In the genomic region with DNA sequence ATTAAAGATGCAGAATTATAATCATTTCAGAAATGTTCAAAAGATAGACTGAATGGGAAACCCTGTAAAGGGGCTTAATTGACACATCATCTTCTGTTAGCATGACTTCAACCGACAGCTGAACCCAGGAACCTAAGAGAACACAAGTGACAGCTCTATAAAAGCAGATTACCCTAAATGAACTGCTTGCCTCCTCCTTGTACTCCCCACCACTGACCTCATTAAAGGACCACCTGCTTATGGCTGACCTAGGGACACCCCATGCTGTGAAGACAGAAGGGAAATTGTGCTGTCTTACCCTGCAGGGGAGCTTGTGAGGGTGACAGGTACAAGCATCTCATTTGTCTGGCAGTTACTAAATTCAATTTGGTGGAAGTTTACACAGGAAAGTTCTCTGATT, we compare ENCODE assay signal across 28 mouse cellular contexts.
DNase-seq lines count a peak whose midpoint lies in the region; ATAC-seq and TF ChIP-seq lines count a peak whose summit lies in the region.
"Had no signal": no experiment of that assay in that cellular context is flagged by ENCODE, and none has a peak within 500 bp of the region (broad histone marks: within the 10 kb centered on the region; RNA-seq: fewer than 3 reads in every experiment).

No protein-coding gene starts in this region.

- DNase-seq in embryonic facial prominence, embryonic 10.5 days (ENCODE audit: low spot score) = no peak
- no peak for DNase-seq in kidney, adult 8-10 months
- no peak for DNase-seq in thymus, adult 2 months
- DNase-seq: adrenal gland, postnatal 14 days; cerebellum, adult 11-12 months; gastrocnemius, adult 2 months; heart, adult 2 months; heart, postnatal 10 days; layer of hippocampus, postnatal 36 days; liver; lung, adult 2 months; lung, postnatal 10 days; right cerebral cortex, postnatal 4 days; thymus, adult 18-20 months; thymus, postnatal 4 days had no signal

- H3K9me3 ChIP-seq in embryonic facial prominence, embryonic 12.5 days = no peaks in the 10 kb centered on the region
- H3K9me3 ChIP-seq in embryonic facial prominence, embryonic 10.5 days = no peaks in the 10 kb centered on the region
- H3K9me3 ChIP-seq in kidney, embryonic 15.5 days (replicated peaks) = no peaks in the 10 kb centered on the region
- no peaks in the 10 kb centered on the region for H3K9me3 ChIP-seq in midbrain, embryonic 13.5 days
- no peaks in the 10 kb centered on the region for H3K9me3 ChIP-seq in midbrain, embryonic 15.5 days
- H3K9me3 ChIP-seq: G1E; heart, embryonic 13.5 days had no signal

- H3K9ac ChIP-seq in embryonic facial prominence, embryonic 12.5 days = no peak overlapping the region
- H3K9ac ChIP-seq in kidney, embryonic 15.5 days = no peak overlapping the region
- H3K9ac ChIP-seq in midbrain, embryonic 13.5 days (replicated peaks) = no peak overlapping the region
- no peak overlapping the region for H3K9ac ChIP-seq in midbrain, embryonic 15.5 days
- H3K9ac ChIP-seq: heart, embryonic 13.5 days; liver, embryonic 14.5 days had no signal

- no peaks in the 10 kb centered on the region for H3K4me1 ChIP-seq in embryonic facial prominence, embryonic 12.5 days
- H3K4me1 ChIP-seq in embryonic facial prominence, embryonic 10.5 days = no peaks in the 10 kb centered on the region
- H3K4me1 ChIP-seq in kidney, embryonic 15.5 days = no peaks in the 10 kb centered on the region
- H3K4me1 ChIP-seq in midbrain, embryonic 13.5 days (replicated peaks) = no peaks in the 10 kb centered on the region
- no peaks in the 10 kb centered on the region for H3K4me1 ChIP-seq in midbrain, embryonic 15.5 days
- H3K4me1 ChIP-seq in thymus, adult 2 months (replicated peaks; ENCODE audit: control insufficient read depth, insufficient read depth, low read length) = no peaks in the 10 kb centered on the region
- H3K4me1 ChIP-seq: heart, embryonic 13.5 days had no signal

- H3K4me2 ChIP-seq in embryonic facial prominence, embryonic 12.5 days (replicated peaks) = no peak overlapping the region
- no peak overlapping the region for H3K4me2 ChIP-seq in kidney, embryonic 15.5 days
- H3K4me2 ChIP-seq in midbrain, embryonic 13.5 days (replicated peaks) = no peak overlapping the region
- H3K4me2 ChIP-seq in midbrain, embryonic 15.5 days = no peak overlapping the region
- H3K4me2 ChIP-seq: heart, embryonic 13.5 days had no signal

- no peak for TF ChIP-seq CTCF in thymus, adult 2 months (IDR thresholded peaks at IDR 0.05; ENCODE audit: borderline replicate concordance, control insufficient read depth, extremely low read depth, insufficient read depth, low read length, poor library complexity)

- H3K27me3 ChIP-seq in embryonic facial prominence, embryonic 12.5 days = no peaks in the 10 kb centered on the region
- H3K27me3 ChIP-seq in embryonic facial prominence, embryonic 10.5 days (replicated peaks; ENCODE audit: low read depth, poor library complexity, severe bottlenecking) = no peaks in the 10 kb centered on the region
- no peaks in the 10 kb centered on the region for H3K27me3 ChIP-seq in kidney, embryonic 15.5 days
- H3K27me3 ChIP-seq in midbrain, embryonic 13.5 days = no peaks in the 10 kb centered on the region
- no peaks in the 10 kb centered on the region for H3K27me3 ChIP-seq in midbrain, embryonic 15.5 days (replicated peaks)
- no peaks in the 10 kb centered on the region for H3K27me3 ChIP-seq in thymus, adult 2 months (ENCODE audit: control insufficient read depth, insufficient read depth, low read length)
- H3K27me3 ChIP-seq: heart, embryonic 13.5 days; Patski had no signal

- no peak overlapping the region for H3K27ac ChIP-seq in embryonic facial prominence, embryonic 12.5 days
- H3K27ac ChIP-seq in embryonic facial prominence, embryonic 10.5 days (replicated peaks) = no peak overlapping the region
- no peak overlapping the region for H3K27ac ChIP-seq in kidney, embryonic 15.5 days
- no peak overlapping the region for H3K27ac ChIP-seq in midbrain, embryonic 13.5 days
- no peak overlapping the region for H3K27ac ChIP-seq in midbrain, embryonic 15.5 days
- no peak overlapping the region for H3K27ac ChIP-seq in thymus, adult 2 months (ENCODE audit: control insufficient read depth, insufficient read depth, low read length)
- H3K27ac ChIP-seq: gastrocnemius, adult 2 months; heart, adult 2 months; heart, embryonic 13.5 days; kidney, postnatal 0 days; liver, embryonic 14.5 days; macrophage; stomach, postnatal 0 days had no signal

- no peak overlapping the region for H3K4me3 ChIP-seq in embryonic facial prominence, embryonic 12.5 days
- H3K4me3 ChIP-seq in embryonic facial prominence, embryonic 10.5 days = no peak overlapping the region
- no peak overlapping the region for H3K4me3 ChIP-seq in kidney, embryonic 15.5 days (replicated peaks)
- H3K4me3 ChIP-seq in midbrain, embryonic 13.5 days (replicated peaks) = no peak overlapping the region
- no peak overlapping the region for H3K4me3 ChIP-seq in midbrain, embryonic 15.5 days
- H3K4me3 ChIP-seq in thymus, adult 2 months (ENCODE audit: control insufficient read depth, insufficient read depth, low read length) = no peak overlapping the region
- H3K4me3 ChIP-seq: gastrocnemius, adult 2 months; heart, adult 2 months; heart, embryonic 13.5 days had no signal

- WGBS in embryonic facial prominence, embryonic 12.5 days = 85% methylated on average over 1 of the region's 1 CpGs
- 70% methylated on average over 1 of the region's 1 CpGs for WGBS in embryonic facial prominence, embryonic 10.5 days
- 42% methylated on average over 1 of the region's 1 CpGs for WGBS in kidney, embryonic 15.5 days
- WGBS in midbrain, embryonic 13.5 days = 44% methylated on average over 1 of the region's 1 CpGs
- 30% methylated on average over 1 of the region's 1 CpGs for WGBS in midbrain, embryonic 15.5 days
- 93% methylated on average over 1 of the region's 1 CpGs for WGBS in thymus, adult 2 months

- H3K36me3 ChIP-seq in embryonic facial prominence, embryonic 12.5 days = no peaks in the 10 kb centered on the region
- H3K36me3 ChIP-seq in embryonic facial prominence, embryonic 10.5 days (replicated peaks) = no peaks in the 10 kb centered on the region
- no peaks in the 10 kb centered on the region for H3K36me3 ChIP-seq in kidney, embryonic 15.5 days
- H3K36me3 ChIP-seq in midbrain, embryonic 13.5 days = no peaks in the 10 kb centered on the region
- H3K36me3 ChIP-seq in midbrain, embryonic 15.5 days (replicated peaks) = no peaks in the 10 kb centered on the region
- no peaks in the 10 kb centered on the region for H3K36me3 ChIP-seq in thymus, adult 2 months (ENCODE audit: control insufficient read depth, insufficient read depth, low read length)
- H3K36me3 ChIP-seq: G1E; heart, embryonic 13.5 days had no signal

- TF ChIP-seq POLR2A in thymus, adult 2 months (IDR thresholded peaks at IDR 0.05; ENCODE audit: control insufficient read depth, extremely low read depth, insufficient read depth, low read length, poor library complexity) = no peak

- ATAC-seq in embryonic facial prominence, embryonic 12.5 days (ENCODE audit: insufficient number of reproducible peaks, insufficient read depth, low FRiP score, low TSS enrichment) = peak; percentile 67; the same call in 1 of the 2 replicates
- peak; percentile 60; the same call in 1 of the 2 replicates for ATAC-seq in kidney, embryonic 15.5 days (replicated peaks; ENCODE audit: low FRiP score)
- peak; percentile 40; the same call in 1 of the 2 replicates for ATAC-seq in midbrain, embryonic 13.5 days
- ATAC-seq in midbrain, embryonic 15.5 days (replicated peaks) = no peak; the same call in 1 of the 2 replicates
- ATAC-seq: forebrain, embryonic 16.5 days; intestine, embryonic 16.5 days; Patski had no signal
